Mouse (Mus musculus): ENCODE data around the gene AC134908.4. TPM values are rescaled to one million over a fixed set of nuclear protein-coding genes. Genes with fewer than 3 reads are reported as not detected.

Gene AC134908.4
- polyA plus RNA-seq, 1 experiment from 2014 or later, result not detected

DNA sequence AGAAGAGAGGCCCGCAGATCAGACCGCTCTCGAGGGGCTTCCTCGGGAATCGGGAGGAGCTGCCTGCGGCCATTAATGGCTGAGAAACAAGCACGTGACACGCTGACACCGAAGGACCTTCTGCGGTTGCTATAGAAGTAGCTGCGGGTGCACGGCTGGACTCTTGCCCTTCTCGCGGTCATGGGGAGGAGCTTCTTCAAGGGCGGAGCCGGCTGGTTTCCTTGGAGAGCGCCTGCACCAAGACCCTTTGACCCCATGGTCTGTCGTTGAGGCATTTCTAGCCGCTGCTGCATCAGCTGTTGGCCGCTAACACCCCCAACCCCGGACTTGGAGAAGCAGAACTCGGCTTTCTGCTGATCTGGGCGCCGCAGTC lies 37.8 kb upstream of the AC134908.4 start, which contains the start of gene Stub1:
Stub1 (minus strand) TSS at position 114 of the 373 bp plus-strand sequence.
- WGBS, result under 1% methylated on average over 24 of the region's 24 CpGs
- ATAC-seq (ENCODE audit: low FRiP score, low TSS enrichment) (peak; percentile 47; the same call in 1 of the 2 replicates), DNase-seq (peak; percentile 87)
- Histone ChIP-seq H3K4me1 (ENCODE audit: control insufficient read depth, insufficient read depth, low read length) (peaks cover 68% of the 10 kb centered on the region), H3K36me3 (ENCODE audit: control insufficient read depth, insufficient read depth, low read length) (peaks cover 34% of the 10 kb centered on the region), H3K9ac (replicated peaks; ENCODE audit: low read length) (peak within 1 kb of the TSS; percentile 81), H3K9me3 (ENCODE audit: control insufficient read depth, low read length) (no peaks in the 10 kb centered on the region), H3K4me3 (replicated peaks; ENCODE audit: low read depth, low read length) (peak within 1 kb of the TSS; percentile 82), H3K4me2 (ENCODE audit: low read length) (peak within 1 kb of the TSS; percentile 95), H3K27me3 (ENCODE audit: control insufficient read depth, insufficient read depth, low read length) (no peaks in the 10 kb centered on the region), H3K27ac (replicated peaks; ENCODE audit: low read depth, low read length) (peak within 1 kb of the TSS; percentile 97)

DNA sequence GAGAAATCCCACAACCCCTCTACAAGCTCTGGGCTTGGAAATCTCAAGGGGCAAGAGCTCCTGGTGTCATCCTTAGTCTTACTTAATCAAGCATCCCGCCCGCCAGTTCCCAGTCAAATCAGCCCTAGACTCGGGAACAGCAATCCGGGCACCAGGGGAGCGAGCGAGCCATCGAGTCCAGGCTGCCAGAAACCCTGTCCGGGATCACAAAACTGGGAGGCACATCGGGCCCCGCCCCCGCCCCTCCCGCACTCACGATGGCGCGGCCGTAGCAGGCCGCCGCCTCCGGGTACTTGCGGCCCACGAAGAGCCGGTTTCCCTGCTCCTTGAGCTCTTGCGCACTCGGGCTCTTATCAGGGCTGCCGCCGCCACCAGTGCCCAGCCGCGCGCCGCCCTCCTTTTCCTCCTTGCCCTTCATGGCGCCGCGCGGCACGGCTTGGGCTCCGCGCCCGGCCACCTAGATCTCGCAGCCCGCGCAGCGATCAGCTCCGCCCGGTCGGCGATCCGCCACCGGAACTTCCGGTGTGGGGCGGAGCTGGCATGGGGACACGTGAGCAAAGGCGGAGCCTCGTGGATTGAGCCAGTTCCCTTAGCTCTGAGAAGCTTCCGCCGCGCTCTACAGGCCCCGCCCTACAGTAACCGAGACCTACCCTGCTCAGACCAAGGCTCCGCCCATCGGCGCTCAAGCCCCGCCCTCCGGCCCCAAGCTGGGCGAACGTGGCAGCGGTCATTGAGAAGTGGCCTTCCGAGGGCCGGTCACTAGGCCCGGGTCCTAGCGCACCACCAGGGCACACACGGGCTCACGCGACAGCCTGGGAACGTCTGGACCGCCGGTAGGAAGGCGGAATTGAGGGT lies 37.2 kb upstream of the AC134908.4 start:
- WGBS, result under 1% methylated on average over 77 of the region's 77 CpGs
- Histone ChIP-seq H3K27me3 (ENCODE audit: control insufficient read depth, insufficient read depth, low read length) (no peaks in the 10 kb centered on the region), H3K27ac (replicated peaks; ENCODE audit: low read depth, low read length) (peak overlapping the region; percentile 97), H3K9me3 (ENCODE audit: control insufficient read depth, low read length) (no peaks in the 10 kb centered on the region), H3K36me3 (ENCODE audit: control insufficient read depth, insufficient read depth, low read length) (peaks cover 31% of the 10 kb centered on the region), H3K4me1 (ENCODE audit: control insufficient read depth, insufficient read depth, low read length) (peaks cover 65% of the 10 kb centered on the region), H3K4me3 (replicated peaks; ENCODE audit: low read depth, low read length) (peak overlapping the region; percentile 82), H3K9ac (replicated peaks; ENCODE audit: low read length) (peak overlapping the region; percentile 81), H3K4me2 (ENCODE audit: low read length) (peak overlapping the region; percentile 95)
- DNase-seq, result peak; percentile 98
- peak; percentile 92 for ATAC-seq (ENCODE audit: low FRiP score, low TSS enrichment)

DNA sequence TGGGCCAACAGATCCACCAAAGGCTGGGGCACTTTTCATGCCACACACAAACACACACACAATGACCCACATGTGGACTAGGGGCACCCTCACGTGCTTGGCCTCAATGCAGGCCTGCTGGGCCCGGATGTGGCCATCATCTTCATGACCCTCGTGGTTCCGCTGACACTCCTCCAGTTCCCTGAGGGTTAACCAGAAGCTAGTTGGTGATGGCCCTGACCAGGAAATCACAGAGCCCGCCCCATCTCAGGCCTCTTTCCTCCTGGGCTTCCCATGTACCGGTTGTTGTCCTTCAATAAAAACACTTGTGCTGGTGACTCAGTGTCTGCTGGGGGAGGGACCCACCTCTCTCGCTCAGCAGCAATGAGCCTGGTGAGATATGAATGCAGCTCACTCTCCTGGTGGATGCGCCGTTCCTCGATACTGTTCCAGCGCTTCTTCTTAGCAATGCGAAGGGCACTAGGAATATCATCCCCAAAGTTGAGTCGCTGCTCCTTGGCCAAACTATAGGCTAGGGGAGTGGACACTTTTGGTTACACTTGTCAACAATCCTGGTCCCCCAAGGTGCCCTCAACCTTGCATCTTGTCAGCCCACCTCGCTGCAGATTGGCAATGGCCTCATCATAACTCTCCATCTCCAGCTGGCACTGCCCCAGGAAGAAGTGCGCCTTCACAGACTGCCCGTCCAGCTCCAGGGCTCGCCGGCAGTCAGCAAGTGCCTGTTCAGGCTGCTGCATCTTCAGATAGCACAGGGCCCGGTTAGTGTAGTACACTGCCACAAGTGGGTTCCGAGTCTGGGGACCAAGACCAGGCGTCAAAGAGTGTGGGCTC lies 36.2 kb upstream of the AC134908.4 start:
- peak overlapping the region; percentile 95 for H3K4me2 ChIP-seq (ENCODE audit: low read length)
- peak overlapping the region; percentile 82 for H3K4me3 ChIP-seq (replicated peaks; ENCODE audit: low read depth, low read length)
- peak overlapping the region; percentile 81 for H3K9ac ChIP-seq (replicated peaks; ENCODE audit: low read length)
- DNase-seq (no peak), ATAC-seq (ENCODE audit: low FRiP score, low TSS enrichment) (no peak)
- H3K9me3 ChIP-seq (ENCODE audit: control insufficient read depth, low read length), result no peaks in the 10 kb centered on the region
- no peaks in the 10 kb centered on the region for H3K27me3 ChIP-seq (ENCODE audit: control insufficient read depth, insufficient read depth, low read length)
- WGBS, result 67% methylated on average over 21 of the region's 21 CpGs
- H3K4me1 ChIP-seq (ENCODE audit: control insufficient read depth, insufficient read depth, low read length), result peaks cover 55% of the 10 kb centered on the region
- H3K36me3 ChIP-seq (ENCODE audit: control insufficient read depth, insufficient read depth, low read length), result peaks cover 41% of the 10 kb centered on the region
- H3K27ac ChIP-seq (replicated peaks; ENCODE audit: low read depth, low read length), result peak overlapping the region; percentile 97; the same call in 1 of the 2 replicates

DNA sequence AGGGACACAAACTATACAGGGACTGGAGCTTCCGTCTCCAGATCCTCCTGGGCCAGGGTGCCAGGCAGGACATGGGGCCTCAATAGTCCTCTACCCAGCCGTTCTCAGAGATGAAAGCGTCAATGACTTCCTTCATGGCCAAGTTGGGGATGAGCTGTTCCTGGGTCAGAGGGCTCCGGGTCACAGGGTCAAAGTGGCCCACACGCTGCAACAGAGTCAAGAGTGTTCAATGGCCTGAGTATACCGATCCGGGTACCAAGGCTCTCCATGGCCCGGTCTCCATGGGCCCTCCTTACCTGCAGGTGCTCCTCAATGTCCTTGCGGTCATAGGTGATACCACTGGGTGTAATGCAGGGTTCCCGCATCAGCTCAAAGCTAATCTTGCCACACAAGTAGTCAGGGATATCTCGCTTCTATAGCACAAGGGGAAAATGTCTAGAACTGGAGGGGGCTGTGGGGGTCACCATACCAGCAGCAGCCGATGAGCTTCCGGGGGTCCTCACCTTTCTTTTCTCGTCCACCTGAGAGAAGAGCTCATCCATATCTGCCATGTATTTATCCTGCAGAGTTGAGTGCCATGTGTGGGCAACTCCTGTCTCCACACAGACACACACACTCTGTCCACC lies 35.5 kb upstream of the AC134908.4 start:
- H3K4me2 ChIP-seq (ENCODE audit: low read length), result peak overlapping the region; percentile 95
- peaks cover 48% of the 10 kb centered on the region for H3K36me3 ChIP-seq (ENCODE audit: control insufficient read depth, insufficient read depth, low read length)
- H3K4me3 ChIP-seq (replicated peaks; ENCODE audit: low read depth, low read length), result peak overlapping the region; percentile 82; the same call in 1 of the 2 replicates
- 86% methylated on average over 14 of the region's 14 CpGs for WGBS
- no peak overlapping the region for H3K27ac ChIP-seq (replicated peaks; ENCODE audit: low read depth, low read length)
- H3K4me1 ChIP-seq (ENCODE audit: control insufficient read depth, insufficient read depth, low read length), result peaks cover 48% of the 10 kb centered on the region
- no peak for DNase-seq
- H3K9ac ChIP-seq (replicated peaks; ENCODE audit: low read length), result no peak overlapping the region; the same call in 1 of the 2 replicates
- no peaks in the 10 kb centered on the region for H3K27me3 ChIP-seq (ENCODE audit: control insufficient read depth, insufficient read depth, low read length)
- no peak for ATAC-seq (ENCODE audit: low FRiP score, low TSS enrichment)
- H3K9me3 ChIP-seq (ENCODE audit: control insufficient read depth, low read length), result no peaks in the 10 kb centered on the region

DNA sequence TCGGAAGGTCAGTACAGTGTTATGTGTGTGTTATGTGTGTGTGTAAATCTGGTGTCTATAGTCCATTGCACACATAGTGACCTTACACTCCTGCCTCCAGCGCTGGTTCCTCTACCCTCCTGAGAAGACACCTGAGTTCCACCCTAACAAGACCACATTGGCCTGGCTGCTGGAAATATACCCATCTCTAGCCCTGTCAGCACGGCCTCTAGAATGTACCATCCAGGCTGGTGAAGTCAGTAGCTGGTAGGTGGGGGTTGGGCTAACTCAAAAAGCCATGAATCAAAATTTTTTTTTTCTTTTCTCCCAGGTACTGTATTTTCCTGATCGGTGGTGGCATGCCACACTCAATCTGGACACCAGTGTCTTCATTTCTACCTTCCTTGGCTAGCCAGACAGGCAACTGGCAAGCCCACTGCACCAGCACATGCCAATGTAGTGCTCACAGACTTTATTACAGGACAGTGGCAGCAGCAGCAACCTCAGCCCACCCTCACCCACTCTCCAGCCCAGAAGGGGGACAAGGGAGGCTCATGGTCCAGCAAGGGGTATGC lies 34.8 kb upstream of the AC134908.4 start:
- 89% methylated on average over 4 of the region's 4 CpGs for WGBS
- no peak for ATAC-seq (ENCODE audit: low FRiP score, low TSS enrichment)
- H3K36me3 ChIP-seq (ENCODE audit: control insufficient read depth, insufficient read depth, low read length), result peaks cover 48% of the 10 kb centered on the region
- H3K27me3 ChIP-seq (ENCODE audit: control insufficient read depth, insufficient read depth, low read length), result no peaks in the 10 kb centered on the region
- no peak for DNase-seq
- peak overlapping the region; percentile 95 for H3K4me2 ChIP-seq (ENCODE audit: low read length)
- no peaks in the 10 kb centered on the region for H3K9me3 ChIP-seq (ENCODE audit: control insufficient read depth, low read length)
- H3K4me3 ChIP-seq (replicated peaks; ENCODE audit: low read depth, low read length), result peak overlapping the region; percentile 70; the same call in 1 of the 2 replicates
- peaks cover 41% of the 10 kb centered on the region for H3K4me1 ChIP-seq (ENCODE audit: control insufficient read depth, insufficient read depth, low read length)
- H3K27ac ChIP-seq (replicated peaks; ENCODE audit: low read depth, low read length), result no peak overlapping the region
- no peak overlapping the region; the same call in 1 of the 2 replicates for H3K9ac ChIP-seq (replicated peaks; ENCODE audit: low read length)

DNA sequence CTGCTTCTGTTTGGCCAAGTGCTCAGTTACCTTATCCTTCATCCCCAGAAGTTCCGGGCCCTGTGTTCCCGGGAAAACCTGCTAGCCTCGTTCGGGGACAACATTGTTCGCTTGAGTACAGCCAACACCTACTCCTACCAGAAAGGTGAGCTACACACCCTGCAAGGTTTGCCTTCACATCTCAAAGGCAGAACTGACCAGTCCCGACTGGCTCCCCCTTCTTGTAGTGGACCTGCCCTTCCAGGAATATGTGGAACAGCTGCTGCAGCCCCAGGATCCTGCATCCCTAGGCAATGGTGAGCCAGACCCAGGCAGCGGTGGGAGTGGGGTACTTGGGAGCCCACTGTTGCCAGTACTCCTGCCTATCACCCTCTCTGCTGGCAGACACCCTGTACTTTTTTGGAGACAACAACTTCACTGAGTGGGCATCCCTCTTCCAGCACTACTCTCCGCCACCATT lies 34.1 kb upstream of the AC134908.4 start:
- ATAC-seq (ENCODE audit: low FRiP score, low TSS enrichment), result no peak

DNA sequence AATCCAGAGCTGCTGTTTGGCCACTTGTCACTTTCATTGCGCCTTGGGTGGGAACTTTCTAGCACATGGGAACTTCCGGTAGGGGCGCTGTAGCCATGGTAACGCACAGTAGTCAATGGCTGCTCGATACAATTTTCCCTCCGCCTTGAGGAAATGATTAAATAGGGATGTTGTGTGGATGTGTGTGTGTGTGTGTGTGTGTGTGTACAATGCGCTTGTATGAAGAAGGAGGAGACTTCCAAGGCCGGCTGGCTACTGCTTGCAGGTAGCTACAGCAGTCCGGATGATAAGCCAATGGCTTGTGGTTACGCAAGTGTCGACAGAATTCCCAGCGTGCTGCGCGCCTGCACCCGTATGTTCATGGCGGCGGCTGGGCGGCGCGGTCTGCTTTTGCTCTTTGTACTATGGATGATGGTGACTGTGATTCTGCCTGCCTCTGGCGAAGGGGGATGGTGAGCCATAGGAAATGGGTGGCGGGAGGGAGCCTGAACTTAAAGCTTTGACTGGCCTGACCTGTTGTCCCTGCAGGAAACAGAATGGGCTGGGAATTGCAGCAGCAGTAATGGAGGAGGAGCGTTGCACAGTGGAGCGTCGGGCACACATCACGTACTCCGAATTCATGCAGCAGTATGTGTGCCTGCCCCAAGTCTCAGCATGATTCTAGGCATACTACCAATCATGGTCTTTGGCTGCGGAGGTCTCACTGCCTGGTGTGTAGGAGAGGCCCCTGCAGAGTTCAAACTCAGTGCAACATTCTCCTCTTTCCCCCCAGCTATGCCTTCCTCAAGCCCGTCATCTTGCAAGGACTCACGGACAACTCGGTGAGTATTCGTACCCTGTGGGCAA lies 33.5 kb upstream of the AC134908.4 start, which contains the start of gene Jmjd8:
Jmjd8 (plus strand) TSS at position 156 of the 846 bp plus-strand sequence.
- ATAC-seq (ENCODE audit: low FRiP score, low TSS enrichment), result peak; percentile 59
- peaks cover 39% of the 10 kb centered on the region for H3K4me1 ChIP-seq (ENCODE audit: control insufficient read depth, insufficient read depth, low read length)
- peak within 1 kb of the TSS; percentile 78 for H3K9ac ChIP-seq (replicated peaks; ENCODE audit: low read length)
- H3K27me3 ChIP-seq (ENCODE audit: control insufficient read depth, insufficient read depth, low read length), result no peaks in the 10 kb centered on the region
- peak within 1 kb of the TSS; percentile 91 for H3K27ac ChIP-seq (replicated peaks; ENCODE audit: low read depth, low read length)
- H3K9me3 ChIP-seq (ENCODE audit: control insufficient read depth, low read length), result no peaks in the 10 kb centered on the region
- WGBS, result 1% methylated on average over 32 of the region's 32 CpGs
- peak within 1 kb of the TSS; percentile 95 for H3K4me2 ChIP-seq (ENCODE audit: low read length)
- peaks cover 45% of the 10 kb centered on the region for H3K36me3 ChIP-seq (ENCODE audit: control insufficient read depth, insufficient read depth, low read length)
- peak within 1 kb of the TSS; percentile 70 for H3K4me3 ChIP-seq (replicated peaks; ENCODE audit: low read depth, low read length)
- peak; percentile 92 for DNase-seq

More for the DNA sequence above, 34.1 kb upstream of the AC134908.4 start:
- Histone ChIP-seq H3K4me3 (replicated peaks; ENCODE audit: low read depth, low read length) (peak overlapping the region; percentile 70), H3K9me3 (ENCODE audit: control insufficient read depth, low read length) (no peaks in the 10 kb centered on the region), H3K4me2 (ENCODE audit: low read length) (peak overlapping the region; percentile 95), H3K36me3 (ENCODE audit: control insufficient read depth, insufficient read depth, low read length) (peaks cover 47% of the 10 kb centered on the region), H3K4me1 (ENCODE audit: control insufficient read depth, insufficient read depth, low read length) (peaks cover 39% of the 10 kb centered on the region), H3K27ac (replicated peaks; ENCODE audit: low read depth, low read length) (peak overlapping the region; percentile 91), H3K9ac (replicated peaks; ENCODE audit: low read length) (peak overlapping the region; percentile 78), H3K27me3 (ENCODE audit: control insufficient read depth, insufficient read depth, low read length) (no peaks in the 10 kb centered on the region)
- no peak for DNase-seq
- 38% methylated on average over 8 of the region's 8 CpGs for WGBS
